Mouse (Mus musculus) gastrocnemius, adult 8-10 months (tissue): ENCODE measurements around the gene Agap1. TPM values are rescaled to one million over a fixed set of nuclear protein-coding genes. Genes with fewer than 3 reads are reported as not detected.

Experiments used
- DNase-seq, 2 experiments: peaks; one replicate each; pipeline ENCODE4 v3.0.0; 2022; ENCODE audit warnings: low spot score in 2 of 2
- total RNA-seq, 4 experiments: library from RNA; stranded (reverse); gene quantifications; 2 replicates each; pipeline ENCODE4 v1.2.4; 2022

Gene Agap1
- total RNA-seq, 4 experiments from 2014 or later: 16.7 to 21.6 (median 20.1) TPM

DNA sequence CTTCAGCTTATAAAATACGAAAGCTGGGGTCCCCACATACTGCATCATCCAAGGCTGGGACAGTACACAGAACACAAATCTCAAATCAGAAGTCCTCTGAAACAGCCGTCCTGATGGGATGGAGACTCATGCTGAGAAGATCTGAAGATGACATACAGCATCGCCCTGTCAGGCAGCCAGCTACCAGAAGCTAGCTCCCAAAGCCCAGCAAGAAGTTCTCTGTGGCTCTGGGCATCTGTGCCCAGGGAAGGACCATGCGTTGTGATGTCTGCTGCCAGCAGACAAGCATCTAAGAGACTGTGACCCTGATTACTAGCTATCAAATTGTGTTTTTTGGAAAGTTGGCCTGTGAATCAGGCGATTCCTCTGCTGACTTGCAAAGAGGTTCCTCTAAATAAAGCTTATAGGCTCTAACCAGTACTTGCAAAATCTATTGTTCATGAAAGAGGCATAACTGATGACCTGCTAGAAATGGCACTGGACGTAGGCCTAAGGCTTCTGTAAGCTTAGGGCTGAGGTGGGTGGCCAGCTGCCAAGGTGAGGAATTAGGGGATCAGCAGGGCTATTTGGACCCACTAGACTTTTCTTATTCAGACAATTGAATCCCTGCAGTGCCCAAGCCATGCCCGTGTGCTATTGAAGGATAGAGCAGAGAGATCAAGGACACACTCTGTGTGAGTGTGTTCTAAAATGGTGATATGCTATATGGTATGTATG, 121.7 kb downstream of the Agap1 start:
- DNase-seq: no peak

DNA sequence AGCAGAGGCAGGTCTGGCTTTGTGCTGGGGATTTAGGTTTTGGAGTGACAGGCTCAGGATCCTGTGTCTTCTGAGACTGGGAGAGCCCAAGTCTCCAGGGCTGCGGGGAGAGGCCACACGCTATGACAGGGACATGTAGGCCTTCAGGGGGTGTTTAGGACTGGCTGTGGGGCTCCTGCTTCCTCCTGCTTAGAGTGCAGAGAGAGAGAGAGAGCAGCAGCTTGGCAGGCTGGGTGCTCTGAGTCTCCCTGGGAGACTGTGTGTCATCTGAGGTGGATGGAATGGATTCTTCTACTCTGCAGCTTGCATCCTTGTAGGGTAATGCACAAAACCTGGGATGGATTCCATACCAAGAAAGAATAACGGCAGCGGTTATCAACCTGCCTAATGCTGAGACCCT, 122.4 kb downstream of the Agap1 start:
- peak; percentile 33 to 37 for DNase-seq

DNA sequence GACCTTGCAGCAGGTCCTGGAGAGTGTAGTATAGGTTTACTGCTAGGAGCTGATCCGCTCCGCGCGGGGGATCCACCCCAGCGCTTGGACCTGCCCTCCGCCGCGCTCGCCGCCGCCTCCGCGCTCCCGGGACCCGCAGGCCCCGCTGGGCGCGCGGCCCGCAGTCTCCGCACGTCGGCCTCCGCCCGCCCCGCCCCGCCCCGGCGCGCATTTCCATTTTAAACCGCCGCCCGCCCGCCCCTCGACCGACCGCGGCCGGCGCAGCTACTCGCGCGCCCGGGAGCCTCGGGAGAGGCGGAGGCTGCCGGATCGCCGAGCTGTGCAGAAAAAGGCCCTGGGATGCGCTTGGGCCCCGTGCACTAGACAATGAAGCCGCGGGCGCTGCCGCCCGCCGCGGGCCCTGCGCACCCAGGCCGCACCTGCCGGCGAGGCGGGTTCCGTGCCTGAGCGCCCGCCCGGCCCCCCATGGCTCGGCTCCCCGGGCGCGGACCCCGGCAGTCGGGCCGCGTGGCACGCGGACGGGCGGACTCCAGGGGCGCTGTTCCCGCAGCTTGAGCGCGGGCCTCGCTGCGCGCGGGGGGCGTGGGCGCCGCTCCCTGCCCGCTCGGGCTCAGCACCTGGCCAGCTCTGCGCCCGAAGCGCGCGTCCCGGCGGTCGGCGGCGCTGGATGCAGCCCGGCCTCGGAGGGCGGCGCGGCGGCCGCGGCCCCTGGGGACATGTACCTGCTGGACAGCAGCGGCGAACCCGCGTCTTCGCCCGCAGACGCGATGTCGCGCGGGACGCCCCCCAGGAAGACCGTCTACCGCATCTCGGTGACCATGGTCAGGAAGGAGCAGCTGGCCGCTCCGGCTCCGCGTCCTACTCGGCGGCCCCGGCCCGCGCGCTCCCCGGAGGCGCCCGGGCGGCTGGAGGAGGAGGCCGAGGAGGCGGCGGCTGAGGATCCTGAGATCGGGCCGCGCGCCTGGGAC, 125.7 kb downstream of the Agap1 start:
- DNase-seq: peak; percentile 79 to 84

DNA sequence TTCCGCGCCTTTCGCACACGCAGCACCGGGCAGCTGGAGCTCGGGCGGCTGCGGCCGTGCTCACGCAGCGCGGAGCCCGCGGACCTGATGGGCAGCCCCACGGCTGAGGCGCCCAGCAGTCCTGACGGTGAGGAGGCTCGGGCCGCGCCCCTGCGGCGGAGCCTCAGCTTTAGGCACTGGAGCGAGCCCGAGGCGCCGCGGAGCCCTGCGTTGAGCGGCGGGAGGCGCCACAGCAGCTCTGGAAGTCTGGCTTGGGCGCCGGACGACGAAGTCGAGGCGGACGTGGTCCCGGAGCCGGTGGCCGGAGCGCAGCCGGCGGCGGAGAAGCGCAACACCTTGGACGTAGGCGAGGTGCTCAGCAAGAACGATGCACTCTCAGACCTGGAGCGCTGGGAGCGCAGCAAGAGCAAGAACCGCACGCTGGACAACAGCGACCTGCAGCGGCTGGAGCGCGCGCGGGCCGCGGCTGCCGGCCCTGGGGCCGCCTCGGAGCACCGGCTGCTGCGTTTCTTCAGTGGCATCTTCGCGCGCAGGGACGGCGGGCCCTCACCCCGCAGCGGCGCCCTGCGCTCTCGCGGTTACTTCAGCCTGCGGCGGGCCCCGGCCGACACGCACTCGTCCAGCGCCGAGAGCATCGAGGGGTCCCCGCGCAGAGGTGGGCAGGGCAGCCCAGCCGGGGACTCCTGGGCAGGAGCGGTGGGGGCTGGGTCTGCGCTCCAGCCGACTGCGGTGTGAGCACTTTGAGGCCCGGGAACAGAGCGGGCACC, 126.6 kb downstream of the Agap1 start:
- DNase-seq: peak; percentile 49 to 57

DNA sequence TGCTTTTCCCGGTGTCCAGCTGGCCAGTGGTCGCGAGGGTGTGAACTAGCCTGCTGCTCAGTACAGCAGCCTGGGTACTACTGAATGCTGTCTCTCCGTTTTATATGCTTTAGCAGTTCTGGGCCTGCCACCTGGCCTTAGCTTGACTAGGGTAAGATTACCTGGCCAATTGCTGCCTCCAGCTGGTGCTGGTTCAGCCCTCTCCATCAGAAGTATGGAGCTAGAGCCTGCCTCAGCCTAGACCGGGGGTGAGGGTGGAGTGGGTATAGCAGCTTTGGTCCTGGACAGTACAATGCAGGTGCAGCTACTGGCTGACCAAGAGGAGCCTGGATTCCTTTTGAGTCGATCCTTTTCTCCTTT, 127.1 kb downstream of the Agap1 start:
- DNase-seq: no peak

DNA sequence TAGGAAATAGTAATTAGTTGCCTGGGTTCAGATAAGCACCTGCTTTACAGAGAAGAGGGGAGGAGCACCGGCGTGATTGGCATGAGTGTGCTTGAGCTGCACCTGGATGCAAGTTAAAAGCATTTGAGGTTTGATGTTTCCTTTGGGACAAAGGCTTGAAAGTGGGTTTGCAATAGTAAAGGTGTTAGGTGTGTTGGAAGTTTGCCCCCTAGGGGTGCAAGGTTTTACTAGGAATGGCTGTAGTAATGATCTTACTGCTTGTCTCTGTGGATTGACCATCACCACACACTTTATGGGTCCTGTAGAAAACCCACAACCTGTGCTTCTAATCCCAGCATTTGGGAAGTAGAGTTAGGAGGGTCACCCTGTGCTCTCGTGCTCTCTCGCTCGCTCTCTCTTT, 128.8 kb downstream of the Agap1 start:
- no peak for DNase-seq

DNA sequence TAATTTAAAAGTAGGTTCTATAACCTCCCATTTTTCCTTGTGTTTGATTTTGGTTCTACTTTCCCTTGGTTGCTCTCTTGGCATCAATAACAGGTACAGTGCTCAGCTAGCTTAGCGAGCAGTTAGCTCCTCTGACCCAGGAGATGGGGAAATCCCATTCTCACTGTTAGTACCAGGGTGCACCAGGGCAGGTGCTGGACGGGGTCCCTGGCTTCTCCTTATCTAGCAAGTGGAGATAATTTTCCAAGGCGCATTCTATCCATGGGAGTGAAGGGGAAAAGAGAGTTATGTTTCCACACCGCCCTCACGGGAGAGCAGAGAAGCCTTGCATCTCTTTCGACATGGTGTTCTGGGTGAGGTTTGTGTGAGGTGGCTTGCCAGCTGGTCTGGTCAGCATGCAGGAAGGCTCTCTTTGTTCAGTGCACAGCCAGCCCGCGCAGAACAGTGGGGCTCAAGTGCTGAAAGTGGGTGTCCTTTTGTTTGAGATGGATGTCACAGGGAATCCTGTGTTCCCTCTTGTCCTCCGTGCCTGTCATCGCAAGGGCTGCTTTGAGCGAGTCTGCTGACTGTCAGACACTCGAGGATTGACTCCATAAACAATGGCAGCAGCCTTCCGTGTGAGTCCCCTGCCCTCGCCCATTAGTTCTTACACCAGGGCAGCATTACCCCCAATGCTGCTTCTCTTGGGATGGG, 132.5 kb downstream of the Agap1 start:
- no peak for DNase-seq

DNA sequence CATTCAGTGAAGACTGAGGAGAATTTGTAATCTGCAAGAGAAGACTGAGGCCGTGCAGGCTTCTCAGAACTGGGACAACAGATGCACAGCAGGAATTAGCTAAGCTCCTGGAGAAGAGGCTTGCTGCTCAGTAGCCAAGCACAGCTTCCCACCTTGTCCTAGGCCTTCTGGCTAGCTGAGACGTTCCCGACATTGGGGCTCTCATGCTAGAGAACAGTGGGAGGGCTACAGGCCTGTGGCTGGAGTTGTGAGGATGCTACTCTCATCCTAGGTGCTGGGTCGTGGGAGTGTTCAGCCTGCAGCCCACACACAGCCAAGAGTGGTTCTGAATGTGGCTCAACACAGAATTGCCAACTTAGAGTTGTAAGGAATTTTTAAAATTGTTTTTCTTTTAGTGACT, 133.5 kb downstream of the Agap1 start:
- DNase-seq: no peak

DNA sequence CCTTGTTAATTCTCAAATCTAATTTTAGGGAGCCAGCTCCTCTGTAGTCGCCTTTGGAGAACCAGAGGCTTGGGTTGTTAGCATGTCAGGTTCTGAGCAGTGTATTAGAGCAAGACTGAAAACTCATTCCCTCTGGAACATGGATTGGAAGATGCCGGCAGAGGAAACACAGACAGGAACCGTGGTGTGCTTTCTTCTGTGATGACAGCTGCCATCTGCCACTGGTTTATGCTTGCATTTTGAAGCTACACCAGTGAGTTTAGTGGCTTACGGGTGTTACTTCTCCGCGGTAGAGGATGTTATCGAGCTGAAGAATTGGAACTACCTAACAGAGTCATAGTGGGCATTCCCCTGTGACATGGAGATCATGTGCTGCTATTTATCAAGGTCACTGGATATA, 136.4 kb downstream of the Agap1 start:
- no peak for DNase-seq

DNA sequence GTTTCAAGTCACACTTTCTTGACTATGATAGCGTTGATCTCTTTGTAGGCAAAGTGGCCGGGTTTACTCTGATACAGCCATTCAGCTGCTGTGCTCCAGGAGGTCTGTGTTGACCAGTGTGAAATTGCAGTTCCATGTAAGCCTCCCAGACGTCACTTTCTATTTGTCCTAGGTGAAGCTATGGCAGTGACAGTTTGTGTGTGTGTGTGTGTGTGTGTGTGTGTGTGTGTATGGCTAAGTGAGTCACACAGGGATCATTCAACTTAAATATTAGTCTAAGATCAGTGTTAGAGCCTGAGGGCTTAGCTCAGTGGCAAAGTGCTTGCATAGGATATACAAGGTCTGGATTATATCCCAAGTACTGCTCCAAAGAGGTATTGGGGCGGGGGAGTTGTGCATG, 138.6 kb downstream of the Agap1 start:
- DNase-seq: no peak

DNA sequence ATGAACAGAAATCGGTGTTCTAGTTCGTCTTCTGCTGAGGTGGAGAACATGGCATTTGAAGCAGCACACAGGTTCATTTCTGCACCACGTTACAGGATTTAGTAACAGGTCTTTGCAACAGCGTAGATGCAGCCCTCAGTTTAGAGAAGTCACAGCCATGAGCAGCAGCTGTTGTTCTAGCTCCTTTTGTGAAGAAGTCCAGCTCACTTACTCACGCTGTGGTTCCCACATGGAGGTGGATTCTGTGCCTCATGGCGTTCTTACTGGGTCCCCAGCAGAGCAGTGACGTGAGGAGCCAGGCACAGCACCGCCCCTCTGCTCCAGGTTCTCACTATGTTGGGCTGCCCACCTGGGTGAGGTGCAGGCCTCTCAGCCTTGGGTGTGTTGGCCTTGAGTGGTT, 140.4 kb downstream of the Agap1 start:
- DNase-seq: no peak

DNA sequence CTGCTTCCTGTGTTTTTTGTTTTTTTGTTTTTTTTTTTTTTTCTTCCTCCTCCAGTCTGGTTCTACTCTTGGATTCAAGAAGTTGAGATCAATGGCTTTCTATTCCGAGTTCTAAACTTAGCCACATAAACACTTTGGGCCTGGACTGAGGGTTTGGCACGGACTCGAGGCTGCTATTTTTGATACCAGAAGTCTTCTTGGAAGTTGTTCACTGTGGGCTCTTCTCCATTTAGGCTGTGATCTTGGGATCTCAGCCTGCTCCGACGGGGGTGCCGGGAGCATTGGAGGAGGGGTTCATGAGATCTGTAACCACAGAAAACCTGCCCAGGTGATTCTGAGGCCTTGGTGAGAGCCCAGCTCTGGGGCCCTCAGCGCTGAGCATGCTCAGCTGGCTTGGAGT, 140.8 kb downstream of the Agap1 start:
- peak; percentile 37 to 65 for DNase-seq

DNA sequence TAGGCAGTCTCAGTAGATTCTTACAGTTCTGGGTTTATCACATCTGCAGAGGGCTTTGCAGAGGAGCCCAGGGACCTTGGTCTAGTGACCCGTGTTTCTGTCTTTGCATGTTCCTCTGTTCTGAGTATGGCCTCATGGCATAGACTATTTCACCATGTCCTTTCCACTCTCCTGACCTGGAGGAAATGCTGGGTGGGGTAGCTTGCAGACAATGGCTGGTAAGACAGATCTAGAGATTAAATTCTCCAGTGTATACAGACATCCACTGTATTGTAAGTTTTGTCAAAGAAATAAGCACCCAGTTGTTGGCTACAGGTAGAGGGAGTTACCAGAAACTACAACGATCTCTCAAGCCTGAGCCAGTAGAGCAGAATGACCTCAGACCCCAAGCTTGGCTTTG, 141.6 kb downstream of the Agap1 start:
- DNase-seq: no peak

DNA sequence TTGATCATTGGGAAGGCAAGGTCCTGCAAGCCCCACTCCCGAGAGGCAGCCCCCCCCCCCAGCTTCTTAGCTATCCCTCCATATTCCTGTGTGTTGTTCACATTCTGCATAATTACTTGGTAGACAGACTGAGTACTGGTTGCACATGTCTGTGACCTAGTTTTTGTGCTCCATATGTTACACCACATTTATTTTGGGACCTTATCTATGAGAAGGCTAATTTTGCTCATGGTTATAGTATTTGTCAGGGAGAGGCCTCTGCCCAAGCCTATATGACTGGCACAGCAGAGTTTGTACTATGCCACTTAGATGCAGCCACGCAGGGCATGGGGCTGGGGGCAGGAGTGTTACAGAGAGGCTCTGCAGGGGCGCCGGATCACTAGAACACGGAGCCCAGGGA, 144.3 kb downstream of the Agap1 start:
- no peak for DNase-seq

DNA sequence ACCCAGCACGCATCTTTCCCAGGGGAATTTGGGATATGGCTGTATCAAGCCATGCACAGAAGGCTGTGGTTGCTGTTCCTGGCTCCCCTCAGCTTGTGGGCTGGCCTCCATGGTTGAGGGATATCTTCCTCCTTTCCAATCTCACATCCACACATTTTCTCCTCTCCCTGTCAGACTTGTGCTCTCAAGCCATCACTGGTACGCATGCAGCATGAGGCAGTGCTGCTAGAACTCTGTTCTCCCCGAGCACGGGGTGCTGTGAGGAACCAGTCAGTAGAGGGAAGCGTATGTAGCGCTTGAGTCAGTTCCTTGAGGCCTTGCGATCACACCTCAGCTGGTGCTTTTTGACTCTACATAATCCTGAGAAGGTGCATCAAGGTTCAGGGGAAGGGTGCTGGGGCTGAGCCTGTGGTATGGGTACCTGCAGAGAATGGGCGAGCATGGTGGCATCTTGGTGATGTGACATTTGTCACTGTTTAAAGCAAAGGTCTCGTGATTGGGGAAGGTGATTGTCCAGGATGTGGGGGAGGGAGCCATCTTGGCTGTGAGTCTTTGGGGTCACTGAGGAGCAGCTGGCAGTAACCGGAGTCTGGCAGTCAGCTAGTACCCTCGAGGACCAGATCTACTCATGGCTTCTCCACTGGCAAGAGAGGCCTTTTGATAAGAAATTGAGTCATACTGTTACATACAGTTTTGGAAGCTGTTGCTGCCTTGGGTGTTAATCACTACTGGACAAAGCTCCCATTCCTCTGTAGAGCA, 145.6 kb downstream of the Agap1 start:
- DNase-seq: no peak

DNA sequence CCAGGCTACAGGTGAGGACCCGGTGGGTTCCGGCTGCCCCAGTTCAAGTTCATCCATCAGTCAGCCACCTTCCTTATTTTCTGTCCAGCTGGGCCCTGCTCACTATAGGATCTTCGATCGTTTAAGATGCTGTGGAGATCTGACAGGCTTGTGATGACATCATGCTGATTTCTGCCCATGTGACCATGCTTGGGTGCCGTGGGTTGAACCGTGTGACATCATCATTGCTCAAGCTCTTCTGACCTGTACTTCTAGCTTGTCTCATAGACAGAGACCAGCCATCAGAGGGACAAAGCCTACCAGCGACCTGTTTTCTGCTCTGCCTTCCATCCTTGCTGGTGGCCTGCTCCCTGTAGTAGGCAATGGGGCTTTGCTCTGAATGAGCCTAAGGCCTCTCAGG, 146.7 kb downstream of the Agap1 start:
- no peak for DNase-seq

DNA sequence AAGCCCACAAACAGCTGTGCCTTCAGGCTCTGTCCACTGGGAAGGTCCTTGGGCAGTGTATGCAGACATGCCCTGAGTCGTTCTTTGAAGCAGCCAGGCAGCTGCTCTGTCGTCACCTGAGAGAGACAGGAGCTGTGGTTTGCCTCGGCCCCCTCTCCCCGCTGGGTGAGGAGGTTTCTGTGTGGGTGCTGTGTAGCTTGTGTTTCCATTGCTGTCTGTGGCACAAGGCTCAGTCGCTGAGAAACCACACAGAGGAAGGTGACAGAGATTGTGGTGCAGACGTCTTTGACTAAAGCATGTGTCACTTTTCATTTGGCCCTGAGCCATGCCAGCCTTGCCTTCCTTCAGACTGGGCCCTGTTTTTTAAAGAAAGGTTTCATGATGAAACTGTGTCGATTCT, 148.3 kb downstream of the Agap1 start:
- DNase-seq: no peak

DNA sequence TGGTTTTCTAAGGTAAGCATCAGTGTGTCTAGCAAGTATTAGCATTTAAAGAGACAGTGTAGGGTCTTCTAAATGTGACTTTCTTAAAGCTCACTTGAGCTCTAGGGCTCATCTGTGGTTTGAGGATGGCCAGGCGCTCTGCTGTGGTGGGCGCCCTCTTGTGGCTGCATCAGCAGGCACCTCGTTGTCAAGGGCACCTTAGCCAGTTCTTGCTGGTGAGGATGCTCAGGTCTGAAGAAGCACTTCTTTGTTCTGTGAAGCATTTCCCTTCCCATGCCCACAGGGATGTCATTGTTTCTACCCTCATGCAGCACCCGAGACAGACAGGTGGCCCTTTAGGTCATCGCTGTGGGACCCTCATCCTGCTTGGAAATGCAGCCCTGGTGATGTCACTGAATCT, 152.0 kb downstream of the Agap1 start:
- peak in 1 of 2 experiments; percentile 39 for DNase-seq

DNA sequence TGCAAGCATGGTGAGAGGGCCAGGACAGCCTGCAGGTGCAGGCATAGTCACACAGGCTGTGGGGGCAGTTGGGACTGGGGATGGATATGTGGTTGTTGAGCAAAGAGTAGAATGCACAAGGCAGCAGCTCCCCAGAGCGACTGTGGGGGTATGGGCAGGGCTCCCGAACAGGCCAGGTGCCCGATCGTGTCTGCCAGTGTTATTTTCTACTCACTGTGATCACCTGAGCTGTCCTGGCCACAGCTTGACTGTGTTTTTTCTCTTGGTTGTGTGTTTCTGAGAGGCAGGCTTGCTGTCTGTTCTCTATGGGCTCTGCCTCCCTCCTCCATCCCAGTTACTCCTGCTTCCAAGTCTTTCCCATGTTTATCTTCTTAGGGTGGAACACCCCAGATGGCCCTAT, 154.2 kb downstream of the Agap1 start:
- DNase-seq: no peak

DNA sequence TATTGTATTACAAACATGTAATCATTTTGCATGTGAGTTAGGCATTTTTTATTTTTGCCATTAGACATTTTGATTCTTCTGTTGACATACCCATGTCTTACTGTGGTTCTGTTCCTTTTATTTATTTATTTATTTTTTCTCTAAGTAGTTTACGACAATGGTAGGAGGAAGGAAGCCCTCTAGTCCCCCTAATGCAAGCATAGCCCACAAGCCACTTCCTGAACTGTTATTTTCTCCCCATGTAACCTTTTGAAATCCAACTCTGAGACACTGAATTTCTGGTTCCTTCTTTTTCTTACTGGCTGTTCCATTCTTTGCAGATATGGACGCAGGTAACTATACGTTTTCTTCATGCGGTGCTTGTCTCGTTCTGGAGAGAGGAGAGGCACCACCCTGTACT, 155.4 kb downstream of the Agap1 start:
- DNase-seq: no peak

DNA sequence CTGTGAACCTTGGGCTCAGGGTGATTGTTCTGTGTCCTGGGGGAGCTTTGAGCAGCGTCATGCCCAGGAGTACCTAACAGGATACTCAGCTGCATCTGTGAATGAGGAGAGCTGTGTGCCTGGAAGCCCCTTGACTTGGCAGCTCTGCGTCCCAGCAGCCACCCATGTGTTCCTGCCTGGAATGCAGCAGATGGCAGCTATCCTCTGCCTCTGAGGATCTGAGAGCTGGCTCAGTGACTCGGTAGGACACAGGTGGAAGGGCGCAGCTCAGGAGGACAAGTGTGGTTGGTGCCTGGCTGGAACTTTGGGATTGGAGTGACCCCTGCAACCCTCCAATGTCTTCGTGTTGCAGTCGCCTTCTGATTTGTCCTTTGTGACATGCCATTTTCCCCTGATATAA, 156.9 kb downstream of the Agap1 start:
- no peak for DNase-seq
